Mouse (Mus musculus) adrenal gland, adult 8-10 months (tissue): ENCODE measurements around the gene Mov10l1. TPM values are rescaled to one million over a fixed set of nuclear protein-coding genes. Genes with fewer than 3 reads are reported as not detected.

ENCODE experiments used
- DNase-seq: peaks from one replicate; pipeline ENCODE4 v3.0.0; 2022
- total RNA-seq, 4 experiments: library from RNA; stranded (reverse); gene quantifications; 2 replicates each; pipeline ENCODE4 v1.2.4; 2022

The Mov10l1 gene
- total RNA-seq: not detected

GRCm38 (mm10) chr15:88982534-88983079, at the start of gene Mov10l1:
Gene Mov10l1 (plus strand): TSS chr15:88982909.
- DNase-seq: no peak

- DNase-seq: no peak
Observed at GRCm38 (mm10) chr15:88934141-88934540, 48.6 kb upstream of the Mov10l1 start.

GRCm38 (mm10) chr15:88936619-88937290, 46.0 kb upstream of the Mov10l1 start:
- DNase-seq: no peak

DNA sequence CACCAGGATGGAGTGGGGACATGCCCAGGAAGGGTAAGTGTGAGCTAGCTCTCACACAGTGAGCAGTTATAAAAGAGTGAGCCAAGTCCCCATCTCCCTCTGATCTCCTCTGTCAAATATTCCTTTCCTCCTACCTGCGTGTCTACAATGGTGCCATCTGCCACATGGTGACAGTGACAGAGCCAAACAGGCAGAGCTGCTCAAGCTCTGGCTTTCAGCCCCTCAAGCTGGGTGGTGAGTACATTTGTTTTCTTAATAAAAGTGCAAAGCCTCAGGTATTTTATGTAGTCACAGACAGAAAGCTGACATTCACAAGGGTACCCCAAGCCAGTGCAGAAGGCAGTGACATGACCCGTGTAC, 45.4 kb upstream of the Mov10l1 start:
- no peak for DNase-seq

GRCm38 (mm10) chr15:88942783-88943182, 39.9 kb upstream of the Mov10l1 start:
- DNase-seq: no peak

DNA sequence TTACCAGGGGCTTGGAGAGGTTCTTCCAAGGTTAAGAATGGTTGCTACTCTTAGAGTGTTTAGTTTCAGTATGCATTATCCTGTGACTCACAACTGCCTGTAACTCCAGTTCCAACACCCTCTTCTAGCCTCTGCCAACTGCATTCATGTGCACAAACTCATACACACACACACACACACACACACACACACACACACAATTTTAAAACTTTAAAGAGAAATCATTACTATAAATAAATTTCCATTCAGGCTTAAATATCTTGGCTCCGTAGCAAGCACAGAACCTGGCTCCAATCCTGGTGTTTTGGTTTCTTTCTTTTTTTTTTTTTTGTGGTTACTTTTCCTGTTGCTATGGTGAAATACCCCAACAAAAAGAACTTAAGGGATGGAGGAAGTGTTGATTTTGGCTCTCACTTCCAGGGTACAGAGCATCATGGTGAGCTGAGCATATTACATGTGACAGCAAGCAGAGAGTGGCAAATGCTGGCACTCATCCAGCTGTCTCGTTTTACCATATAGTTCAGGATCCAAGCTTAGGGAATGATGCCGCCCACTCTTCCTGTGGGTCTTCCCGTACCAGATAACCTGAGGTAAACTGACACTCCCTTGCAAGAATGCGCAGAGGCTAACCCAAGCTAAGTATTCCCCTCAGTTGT, 38.7 kb upstream of the Mov10l1 start:
- no peak for DNase-seq

GRCm38 (mm10) chr15:88946851-88947250, 35.9 kb upstream of the Mov10l1 start:
- peak; percentile 61 for DNase-seq

- no peak for DNase-seq
Observed at GRCm38 (mm10) chr15:88951246-88951645, 31.5 kb upstream of the Mov10l1 start.

DNA sequence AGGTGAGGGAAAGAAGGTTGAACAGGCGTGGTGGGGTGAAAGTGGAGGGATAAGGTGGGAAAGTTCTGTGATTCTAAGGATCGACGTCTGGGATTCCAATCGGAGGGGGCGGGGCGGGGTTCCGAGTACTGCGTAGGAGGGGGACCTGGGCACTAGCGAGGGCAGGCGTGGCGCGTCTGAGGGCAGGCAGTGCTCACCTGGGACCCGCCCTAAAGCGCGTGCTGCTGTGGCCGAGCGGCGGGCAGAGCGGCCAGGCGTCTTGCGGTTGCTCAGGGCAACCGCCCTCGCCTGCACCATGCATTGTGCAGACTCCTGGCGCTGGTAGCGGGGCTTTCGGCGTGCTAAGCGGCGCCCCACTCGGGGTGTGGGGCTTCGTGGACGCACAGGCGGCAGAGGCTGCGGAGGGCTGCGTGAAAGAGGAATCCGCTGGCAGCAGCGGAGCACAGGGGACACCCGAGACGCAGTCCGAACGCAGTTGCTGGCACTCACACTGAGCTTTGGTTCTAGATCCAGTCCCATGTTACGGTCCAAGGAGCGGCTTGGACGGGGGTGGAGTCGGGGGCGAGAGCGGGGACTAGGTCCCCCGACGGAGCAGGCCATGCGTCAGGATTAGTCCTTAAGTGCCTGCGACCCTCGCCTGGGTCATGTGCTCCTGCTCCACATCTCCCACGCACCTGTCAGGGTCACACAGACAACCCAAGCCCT, 28.2 kb upstream of the Mov10l1 start, which contains the start of gene Ttll8:
Gene Ttll8, minus strand, starts transcription at position 51 of the 705 bp plus-strand sequence.
- no peak for DNase-seq

DNA sequence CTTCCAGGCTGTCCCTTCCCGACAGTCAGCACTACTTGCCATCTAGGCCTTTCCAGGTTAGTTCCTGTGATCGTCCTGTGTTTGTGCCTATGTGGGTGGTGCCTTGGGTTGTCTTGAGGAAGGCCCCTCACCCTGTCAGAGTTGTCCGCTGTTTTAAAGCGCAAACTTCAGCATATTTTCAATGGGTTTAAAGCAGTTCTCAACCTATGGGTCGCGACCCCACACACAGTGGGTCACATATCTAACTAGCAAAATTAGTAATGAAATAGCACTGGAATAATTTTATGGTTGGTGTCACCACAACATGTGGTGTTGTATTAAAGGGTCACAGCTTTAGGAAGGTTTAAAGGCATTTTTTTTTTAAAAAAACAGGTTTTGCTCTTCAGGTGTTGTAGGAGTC, 27.4 kb upstream of the Mov10l1 start:
- no peak for DNase-seq

DNA sequence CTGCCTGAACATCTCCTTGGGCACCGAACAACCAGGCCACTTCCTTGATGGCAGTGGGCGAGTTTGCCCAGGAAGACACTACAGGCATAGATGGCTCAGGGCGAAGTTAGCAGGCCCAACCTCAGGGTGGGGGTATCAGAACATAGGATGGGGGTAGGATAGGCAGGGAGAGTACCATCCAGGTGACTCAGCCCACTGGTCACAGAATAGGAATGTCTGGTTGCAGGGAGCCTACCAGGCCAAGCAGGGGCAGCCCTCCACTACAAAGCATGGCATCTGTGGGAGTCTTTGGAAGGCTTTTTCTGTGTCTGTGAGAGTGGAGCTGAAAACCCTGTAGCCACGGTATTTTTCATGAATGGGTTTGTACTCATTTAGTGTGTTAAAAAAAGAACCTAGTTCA, 25.2 kb upstream of the Mov10l1 start:
- DNase-seq: no peak

GRCm38 (mm10) chr15:88964070-88964578, 18.6 kb upstream of the Mov10l1 start:
- no peak for DNase-seq

- no peak for DNase-seq
Observed at GRCm38 (mm10) chr15:88972300-88972699, 10.4 kb upstream of the Mov10l1 start.

DNA sequence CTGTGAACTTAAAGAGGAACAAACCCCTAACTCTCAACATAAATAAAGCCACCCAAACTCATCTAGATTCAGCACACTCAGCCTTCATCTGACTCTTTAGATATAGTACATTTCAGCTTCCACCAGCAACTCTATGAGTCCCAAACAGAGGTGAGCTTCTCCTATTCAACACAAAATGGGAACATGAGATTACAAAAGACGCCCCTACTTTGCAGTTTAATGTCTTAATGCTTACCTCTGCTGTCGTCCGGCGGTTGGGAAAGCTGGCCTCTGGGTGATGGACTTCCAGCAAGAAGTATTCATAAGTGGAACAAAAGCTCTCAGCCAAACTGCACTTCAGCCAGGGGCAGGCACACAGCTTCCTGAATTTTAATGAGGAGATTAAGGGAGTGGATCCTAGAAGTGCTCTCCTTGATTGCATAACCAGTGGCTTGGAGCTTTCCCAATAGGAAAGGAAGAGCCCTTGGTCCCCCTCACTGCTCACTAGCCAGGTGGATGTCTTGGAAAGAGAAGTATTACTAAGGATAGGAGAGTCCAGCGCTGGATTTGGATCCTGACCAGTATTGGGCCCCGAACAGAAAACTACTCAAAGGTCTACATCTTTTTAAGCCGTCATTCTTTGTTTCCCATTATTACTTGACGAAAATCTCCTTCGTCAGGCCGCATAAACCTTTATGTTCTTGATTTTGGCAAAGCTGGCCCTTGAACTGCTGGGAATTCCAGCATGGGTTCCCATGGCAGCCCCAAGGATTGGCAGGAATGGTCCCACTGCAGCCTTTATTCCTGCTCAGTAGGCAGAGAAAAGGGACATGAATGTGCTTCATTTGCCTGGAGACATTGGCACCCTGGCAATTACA, 4.2 kb upstream of the Mov10l1 start, which contains the start of gene Mlc1:
Gene Mlc1, minus strand, starts transcription at position 727 of the 857 bp plus-strand sequence.
- DNase-seq: no peak

DNA sequence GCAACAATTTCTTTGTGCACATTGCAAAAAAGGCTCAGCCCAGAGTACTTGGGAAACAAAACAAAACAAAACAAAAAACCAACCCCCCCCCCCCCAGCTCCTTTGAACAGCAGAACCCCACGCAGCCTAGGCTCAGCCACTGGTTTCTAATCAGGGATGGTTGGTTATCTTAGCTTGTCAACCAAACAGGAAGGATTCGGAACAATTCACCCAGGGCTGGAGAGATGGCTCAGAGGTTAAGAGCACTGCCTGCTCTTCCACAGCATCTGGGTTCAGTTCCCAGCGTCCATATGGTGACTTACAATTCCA, 3.6 kb upstream of the Mov10l1 start:
- no peak for DNase-seq

DNA sequence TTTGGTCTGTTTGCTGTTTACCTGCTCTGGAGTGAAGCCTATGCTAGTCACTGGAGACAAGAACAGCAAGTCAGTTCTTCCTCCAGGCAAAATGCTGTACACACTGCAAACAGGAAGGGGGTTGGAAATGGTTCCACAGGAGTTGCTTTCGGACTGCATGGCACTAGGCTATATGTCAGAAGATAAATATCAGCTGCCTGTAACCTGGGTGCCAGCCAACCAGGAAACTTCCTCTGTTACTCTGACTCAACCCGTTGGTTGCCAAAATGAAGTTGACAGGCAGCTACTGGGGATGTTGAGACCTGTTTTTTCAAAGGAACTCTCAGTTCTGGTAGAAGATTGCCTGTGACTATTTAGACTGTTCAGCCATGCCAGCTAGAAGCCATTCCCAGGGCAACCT, 6.5 kb downstream of the Mov10l1 start:
- no peak for DNase-seq

DNA sequence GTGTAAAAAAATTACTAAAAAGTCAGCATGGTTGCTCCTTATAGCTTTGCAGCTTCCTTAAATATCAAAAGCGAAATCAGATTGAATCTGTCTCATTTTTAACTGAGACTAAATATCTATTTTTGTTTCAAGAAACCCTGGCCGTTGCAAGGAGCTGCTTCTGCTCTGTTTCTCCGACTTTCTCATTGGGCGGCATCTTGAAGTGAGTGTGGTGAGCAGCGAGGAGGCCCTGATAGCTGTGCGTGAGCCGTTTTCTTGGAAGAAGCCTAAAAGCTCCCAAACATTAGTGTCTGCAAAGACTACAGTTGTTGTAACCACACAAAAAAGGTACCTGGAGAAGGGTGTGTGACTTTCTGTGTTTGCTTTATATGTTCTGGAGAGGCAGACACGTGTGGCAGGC, 15.9 kb downstream of the Mov10l1 start:
- no peak for DNase-seq

DNA sequence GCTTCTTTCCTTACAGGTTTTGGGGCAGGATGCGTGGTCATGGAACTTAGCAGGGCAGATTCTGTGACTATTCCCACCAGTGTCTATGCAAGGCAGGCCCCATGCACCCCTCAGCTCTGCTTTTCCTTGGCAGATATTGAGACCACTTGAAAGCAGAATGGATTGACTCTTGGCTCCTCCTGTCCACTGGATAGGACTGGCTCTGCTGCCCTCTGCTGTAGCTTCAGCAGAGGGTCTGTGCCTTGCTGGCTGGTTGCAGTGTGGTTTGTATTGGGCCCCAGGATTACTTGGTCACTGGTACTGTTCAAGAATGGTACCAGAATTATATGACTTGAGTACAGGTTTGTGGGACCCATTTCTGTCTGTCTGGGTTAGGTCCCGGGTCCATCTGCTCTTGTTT, 16.4 kb downstream of the Mov10l1 start:
- DNase-seq: no peak

DNA sequence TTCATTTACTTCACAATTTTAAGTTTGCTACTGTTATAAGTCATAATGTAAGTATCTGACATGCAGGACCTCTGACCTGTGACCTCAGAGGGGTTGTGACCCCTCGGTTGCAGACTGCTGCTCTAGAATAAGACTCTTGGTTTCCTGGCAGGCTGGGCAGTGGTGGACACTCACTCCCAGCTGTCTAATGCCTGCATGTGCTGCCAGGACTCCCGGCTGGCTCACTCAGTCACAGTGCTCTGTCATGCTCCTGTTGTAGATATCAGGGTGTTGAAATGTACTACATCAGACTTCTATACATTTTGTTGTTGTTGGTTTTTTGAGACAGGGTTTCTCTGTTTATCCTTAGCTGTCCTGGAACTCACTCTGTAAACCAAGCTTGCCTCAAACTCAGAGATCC, 17.7 kb downstream of the Mov10l1 start:
- DNase-seq: no peak

GRCm38 (mm10) chr15:89001245-89001644, 18.5 kb downstream of the Mov10l1 start:
- no peak for DNase-seq

GRCm38 (mm10) chr15:89007002-89007401, 24.3 kb downstream of the Mov10l1 start:
- no peak for DNase-seq

DNA sequence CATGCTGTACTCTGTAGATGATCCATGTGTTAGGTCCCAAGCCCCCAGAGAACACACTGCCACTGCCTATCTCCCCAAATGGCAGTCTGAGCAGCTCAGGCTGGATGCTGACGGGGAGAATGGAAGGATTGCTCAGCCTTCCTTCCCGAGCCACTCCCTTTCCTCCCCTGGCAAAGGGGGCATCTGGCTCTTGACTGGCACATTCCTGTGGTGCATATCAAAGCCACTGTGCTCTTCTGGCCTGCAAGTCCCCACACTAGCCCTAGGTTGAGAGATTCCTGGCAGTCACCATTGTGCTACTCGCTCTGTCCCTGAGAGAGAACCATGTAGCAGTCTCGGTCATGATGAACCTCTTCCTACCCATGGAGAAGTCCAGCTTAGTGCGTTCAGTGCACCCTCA, 25.1 kb downstream of the Mov10l1 start:
- DNase-seq: no peak
